In genomic region chr11:86737301-86738000, GRCm38 (mm10) we compare ENCODE assay signal across 10 mouse cellular contexts. TPM values are rescaled to one million over a fixed set of nuclear protein-coding genes. Genes with fewer than 3 reads are reported as not detected.
DNase-seq lines count a peak whose midpoint lies in the region; ATAC-seq and TF ChIP-seq lines count a peak whose summit lies in the region.
"Had no signal": no experiment of that assay in that cellular context is flagged by ENCODE, and none has a peak within 500 bp of the region (broad histone marks: within the 10 kb centered on the region; RNA-seq: fewer than 3 reads in every experiment).

No protein-coding gene starts in this region.

- WGBS in heart, embryonic 12.5 days = 76% methylated on average over 8 of the region's 8 CpGs
- 65% methylated on average over 8 of the region's 8 CpGs for WGBS in heart, adult 2 months
- WGBS in kidney, postnatal 0 days = 37% methylated on average over 8 of the region's 8 CpGs
- WGBS in small intestine, adult 2 months = 21% methylated on average over 8 of the region's 8 CpGs

- H3K36me3 ChIP-seq in heart, embryonic 12.5 days = peaks cover 13% of the 10 kb centered on the region; the same call in 1 of the 2 replicates
- H3K36me3 ChIP-seq in heart, adult 2 months (ENCODE audit: control insufficient read depth, insufficient read depth, low read length) = peaks cover 51% of the 10 kb centered on the region
- peaks cover 13% of the 10 kb centered on the region; the same call in 1 of the 2 replicates for H3K36me3 ChIP-seq in kidney, postnatal 0 days (ENCODE audit: insufficient read depth, low read length)
- peaks cover 24% of the 10 kb centered on the region for H3K36me3 ChIP-seq in small intestine, adult 2 months (ENCODE audit: control insufficient read depth, insufficient read depth, low read length)

- peaks cover 3% of the 10 kb centered on the region; the same call in 1 of the 2 replicates for H3K79me2 ChIP-seq in heart, adult 2 months (replicated peaks; ENCODE audit: control insufficient read depth, insufficient read depth, low read length)

- no peak for TF ChIP-seq CTCF in heart, adult 2 months (IDR thresholded peaks at IDR 0.05)
- TF ChIP-seq CTCF in kidney, postnatal 0 days (IDR thresholded peaks at IDR 0.05; ENCODE audit: low read depth) = no peak
- no peak for TF ChIP-seq CTCF in small intestine, adult 2 months (IDR thresholded peaks at IDR 0.05; ENCODE audit: extremely low read depth, insufficient read length, insufficient replicate concordance, low read depth, low read length)

- H3K4me3 ChIP-seq in heart, embryonic 12.5 days = no peak overlapping the region
- H3K4me3 ChIP-seq in heart, adult 2 months = no peak overlapping the region
- H3K4me3 ChIP-seq in kidney, postnatal 0 days (replicated peaks; ENCODE audit: low read depth, low read length) = no peak overlapping the region
- no peak overlapping the region for H3K4me3 ChIP-seq in small intestine, adult 2 months (ENCODE audit: low read depth, low read length)
- H3K4me3 ChIP-seq: neural tube, embryonic 15.5 days had no signal

- H3K9ac ChIP-seq in heart, embryonic 12.5 days = no peak overlapping the region
- H3K9ac ChIP-seq in heart, adult 2 months (ENCODE audit: low read depth, low read length) = no peak overlapping the region
- no peak overlapping the region for H3K9ac ChIP-seq in kidney, postnatal 0 days (ENCODE audit: low read depth, low read length)
- H3K9ac ChIP-seq: neural tube, embryonic 15.5 days had no signal

- H3K4me2 ChIP-seq in heart, embryonic 12.5 days = no peak overlapping the region
- no peak overlapping the region for H3K4me2 ChIP-seq in kidney, postnatal 0 days (ENCODE audit: low read length)
- H3K4me2 ChIP-seq: neural tube, embryonic 15.5 days had no signal

- no peak for DNase-seq in heart, adult 2 months
- DNase-seq in ZHBTc4 (ENCODE audit: low read depth, low spot score) = peak; percentile 48
- peak; percentile 52 for DNase-seq in kidney, postnatal 0 days (ENCODE audit: low spot score)
- DNase-seq in layer of hippocampus, adult 18-20 months (ENCODE audit: low spot score in 2 of 2) = no peak
- DNase-seq in cerebellum, adult 9-10 months = no peak
- no peak for DNase-seq in cerebellum, postnatal 10 days

- no peaks in the 10 kb centered on the region for H3K27me3 ChIP-seq in heart, embryonic 12.5 days (replicated peaks)
- H3K27me3 ChIP-seq in heart, adult 2 months (ENCODE audit: control insufficient read depth, insufficient read depth, low read length) = no peaks in the 10 kb centered on the region
- H3K27me3 ChIP-seq in kidney, postnatal 0 days (ENCODE audit: insufficient read depth, low read length) = no peaks in the 10 kb centered on the region
- no peaks in the 10 kb centered on the region for H3K27me3 ChIP-seq in small intestine, adult 2 months (ENCODE audit: control insufficient read depth, insufficient read depth, low read length)
- H3K27me3 ChIP-seq: neural tube, embryonic 15.5 days had no signal

- ATAC-seq in heart, embryonic 12.5 days (ENCODE audit: insufficient number of reproducible peaks, low FRiP score) = peak; percentile 81
- ATAC-seq in kidney, postnatal 0 days (replicated peaks; ENCODE audit: low FRiP score, low read depth) = 0 out of 2 replicates have a peak, but pooled peaks have one; percentile 46

- no peak for TF ChIP-seq POLR2A in heart, adult 2 months (IDR thresholded peaks at IDR 0.05; ENCODE audit: insufficient read depth, low read depth, low read length)
- no peak for TF ChIP-seq POLR2A in small intestine, adult 2 months (IDR thresholded peaks at IDR 0.05; ENCODE audit: low read depth, low read length)

- no peak overlapping the region for H3K27ac ChIP-seq in heart, embryonic 12.5 days (ENCODE audit: poor library complexity, severe bottlenecking)
- no peak overlapping the region for H3K27ac ChIP-seq in heart, adult 2 months
- no peak overlapping the region for H3K27ac ChIP-seq in kidney, postnatal 0 days
- H3K27ac ChIP-seq in small intestine, adult 2 months (ENCODE audit: insufficient read depth, low read depth, low read length) = peak overlapping the region; percentile 72; the same call in 1 of the 2 replicates
- H3K27ac ChIP-seq: neural tube, embryonic 15.5 days had no signal

- no peak for TF ChIP-seq EP300 in heart, adult 2 months (IDR thresholded peaks at IDR 0.05; ENCODE audit: insufficient read depth, low read depth, low read length)

- peaks cover 28% of the 10 kb centered on the region for H3K4me1 ChIP-seq in heart, embryonic 12.5 days (replicated peaks)
- peaks cover 5% of the 10 kb centered on the region for H3K4me1 ChIP-seq in heart, adult 2 months (ENCODE audit: control insufficient read depth, insufficient read depth, low read length)
- H3K4me1 ChIP-seq in kidney, postnatal 0 days (replicated peaks; ENCODE audit: insufficient read depth, low read length) = 0 out of 2 replicates have a peak, but pooled peaks cover 3% of the 10 kb centered on the region
- H3K4me1 ChIP-seq in small intestine, adult 2 months (ENCODE audit: control insufficient read depth, insufficient read depth, insufficient read length, low read length) = peaks cover 13% of the 10 kb centered on the region
- H3K4me1 ChIP-seq: neural tube, embryonic 15.5 days had no signal

- intact Hi-C loops in heart, adult 2 months (cut with DNase I) = no loop called here

- H3K9me3 ChIP-seq in heart, embryonic 12.5 days (replicated peaks) = no peaks in the 10 kb centered on the region
- no peaks in the 10 kb centered on the region for H3K9me3 ChIP-seq in kidney, postnatal 0 days (replicated peaks; ENCODE audit: low read length)
- H3K9me3 ChIP-seq: G1E; neural tube, embryonic 15.5 days had no signal

RNA-seq across cellular contexts. Expression of gene Cltc, which starts 19.9 kb away (rescaled TPM):
- 194 and 206 TPM in 2 replicates for polyA plus RNA-seq in heart, embryonic 12.5 days (2016; fragmentation: Nextera tagmentation; extraction: Ambion mirVana)
- 100 to 1,000 TPM; 143 to 147 TPM for total RNA-seq in heart, adult 2 months (2021)
- polyA plus RNA-seq in heart, adult 2 months (2012; rRNA removed) = 63.2 and 101 TPM in 2 replicates
- 113 and 120 TPM in 2 replicates for polyA plus RNA-seq in kidney, postnatal 0 days (2015; fragmentation: Nextera tagmentation; extraction: Ambion mirVana)
- polyA plus RNA-seq in small intestine, adult 2 months (2012; rRNA removed) = 27.0 and 74.8 TPM in 2 replicates
- total RNA-seq in layer of hippocampus, adult 18-20 months (2021) = 100 to 1,000 TPM; 434 to 477 TPM

RNA-seq across cellular contexts. Expression of gene Ptrh2, which starts 53.7 kb away (rescaled TPM):
- polyA plus RNA-seq in heart, embryonic 12.5 days (2016; fragmentation: Nextera tagmentation; extraction: Ambion mirVana) = 21.5 TPM in 2 replicates
- total RNA-seq in heart, adult 2 months (2021) = 1 to 10 TPM; 5.9 to 6.4 TPM
- 3.7 and 5.2 TPM in 2 replicates for polyA plus RNA-seq in heart, adult 2 months (2012; rRNA removed)
- polyA plus RNA-seq in kidney, postnatal 0 days (2015; fragmentation: Nextera tagmentation; extraction: Ambion mirVana) = 28.6 and 31.2 TPM in 2 replicates
- 0.90 and 1.5 TPM in 2 replicates for polyA plus RNA-seq in small intestine, adult 2 months (2012; rRNA removed)
- total RNA-seq in layer of hippocampus, adult 18-20 months (2021) = 10 to 100 TPM in 1 of 2 experiments, 1 to 10 TPM in 1; 10.0 to 10.9 TPM

RNA-seq across cellular contexts. Expression of gene Vmp1, which starts 53.8 kb away (rescaled TPM):
- 104 and 109 TPM in 2 replicates for polyA plus RNA-seq in heart, embryonic 12.5 days (2016; fragmentation: Nextera tagmentation; extraction: Ambion mirVana)
- 10 to 100 TPM; 58.2 to 66.9 TPM for total RNA-seq in heart, adult 2 months (2021)
- 34.0 and 59.2 TPM in 2 replicates for polyA plus RNA-seq in heart, adult 2 months (2012; rRNA removed)
- polyA plus RNA-seq in kidney, postnatal 0 days (2015; fragmentation: Nextera tagmentation; extraction: Ambion mirVana) = 222 and 249 TPM in 2 replicates
- 22.1 and 38.8 TPM in 2 replicates for polyA plus RNA-seq in small intestine, adult 2 months (2012; rRNA removed)
- total RNA-seq in layer of hippocampus, adult 18-20 months (2021) = 100 to 1,000 TPM; 111 to 116 TPM

Comparison
In these comparisons a context has a peak if more than half of its experiments do, and no peak if none do; other contexts are left out.
1. DNase-seq: peak in ZHBTc4 (single experiment) and kidney, postnatal 0 days (single experiment); none in heart, adult 2 months (0 of 2), layer of hippocampus, adult 18-20 months (0 of 2), cerebellum, adult 9-10 months (single experiment) and cerebellum, postnatal 10 days (0 of 2).